Mouse (Mus musculus): ENCODE measurements at regions not wholly inside any gene's neighbourhood (a gene's known extent, or its start where the extent isn't known, plus 50 kb on each side); places are given as distances from the start of the nearest gene placed in this dataset.

DNA sequence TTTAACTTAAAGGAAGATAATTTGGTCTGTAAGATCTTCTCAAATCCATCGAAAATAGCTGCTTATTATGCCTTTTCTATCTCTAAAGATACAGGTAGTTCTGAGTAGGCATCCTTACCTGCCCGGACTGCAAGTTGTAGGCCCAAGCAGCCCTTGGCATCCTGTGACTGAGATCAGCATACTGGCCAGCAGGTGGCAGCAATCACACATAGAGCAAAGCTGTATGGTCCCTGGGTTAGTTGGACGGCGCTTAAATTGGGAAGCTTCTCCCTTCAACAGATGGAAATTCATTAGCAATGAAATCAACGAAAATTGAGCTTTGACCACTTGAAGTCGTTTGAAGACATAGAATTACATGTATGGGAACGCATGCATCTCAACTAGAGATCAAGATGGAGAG lies 61.0 kb downstream of the Ccng2 start:
- DNase-seq (ENCODE audit: low read depth) = peak; percentile 74

DNA sequence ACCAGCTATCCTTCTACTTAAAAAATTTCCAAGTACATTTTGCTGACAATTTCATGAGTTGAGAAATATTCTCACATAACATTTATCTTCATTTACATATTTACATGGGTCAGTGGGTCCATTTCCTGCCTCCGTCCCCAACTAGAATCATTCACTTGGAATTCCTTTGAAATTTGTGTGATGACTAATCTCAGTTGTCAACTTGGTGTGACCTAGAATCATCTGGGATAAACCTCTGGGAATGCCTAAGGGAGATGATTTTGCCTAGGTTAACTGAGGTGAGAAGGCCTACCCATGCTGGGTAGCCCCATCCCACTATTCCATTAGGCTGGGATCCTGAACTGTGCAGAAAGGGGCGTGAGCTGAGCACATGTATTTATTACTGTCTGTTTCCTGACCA lies 63.8 kb downstream of the Ccng2 start:
- DNase-seq (ENCODE audit: low read depth) = no peak

- DNase-seq (ENCODE audit: low read depth) = no peak
Measured at GRCm38 (mm10) chr5:93353101-93353500, 86.0 kb downstream of the Ccng2 start.
